Mouse (Mus musculus) retina, postnatal 1 day (tissue): ENCODE results near the gene Gm3854.
A peak's percentile ranks its signal among the peaks of the same experiment; 100 is the strongest.

Source experiments
- DNase-seq: peaks from one replicate; pipeline ENCODE4 v3.0.0-alpha.2; 2012

Gm3854 gene

GRCm38 (mm10) chr7:6388971-6389370 lies 45.4 kb downstream of the Gm3854 start:
- no peak for DNase-seq

DNA sequence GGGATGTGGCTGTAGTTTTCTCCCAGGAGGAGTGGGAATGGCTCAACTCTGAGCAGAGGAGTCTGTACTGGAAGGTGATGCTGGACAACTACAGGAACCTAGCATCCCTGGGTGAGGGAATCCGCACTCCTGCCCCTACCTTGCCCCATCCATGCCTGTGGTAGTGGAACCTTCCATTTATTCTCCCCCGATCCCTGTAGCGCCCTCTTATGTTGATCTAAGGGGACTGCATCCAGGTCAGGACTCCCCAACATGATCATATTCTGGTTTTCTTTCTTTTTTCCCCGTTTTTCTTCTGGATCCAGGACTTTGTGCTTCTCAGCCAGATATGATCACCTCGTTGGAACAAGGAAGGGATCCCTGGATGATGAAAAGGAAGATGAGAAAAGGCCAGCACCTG lies 45.9 kb downstream of the Gm3854 start:
- DNase-seq = no peak

GRCm38 (mm10) chr7:6397996-6398975 lies 54.7 kb downstream of the Gm3854 start, which contains the start of gene Smim17:
Smim17 (plus strand) TSS chr7:6398715.
- DNase-seq = peak; percentile 79
